ENCODE assay signal across 9 mouse cellular contexts in the genomic region with DNA sequence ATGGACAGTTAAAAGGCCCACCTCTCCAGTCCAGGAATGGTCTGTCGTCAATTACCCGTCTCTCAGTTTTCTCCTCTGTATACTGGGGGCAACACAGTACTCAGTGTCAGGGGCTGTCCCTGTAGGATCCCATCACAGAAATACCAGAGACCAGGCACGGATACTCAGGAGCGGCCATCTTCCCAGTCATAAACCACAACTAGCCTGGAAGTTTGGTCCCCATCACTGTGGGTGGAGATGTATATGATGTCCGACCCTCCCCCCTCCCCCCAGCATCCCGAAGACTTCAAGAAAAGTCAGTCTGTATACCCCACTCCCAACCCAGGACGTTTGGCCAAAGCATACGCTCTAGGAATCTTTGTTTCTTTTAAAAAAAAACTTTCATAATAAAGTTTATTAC. TPM values are rescaled to one million over a fixed set of nuclear protein-coding genes. Genes with fewer than 3 reads are reported as not detected.
DNase-seq lines count a peak whose midpoint lies in the region; ATAC-seq and TF ChIP-seq lines count a peak whose summit lies in the region.
"Had no signal": no experiment of that assay in that cellular context is flagged by ENCODE, and none has a peak within 500 bp of the region (broad histone marks: within the 10 kb centered on the region; RNA-seq: fewer than 3 reads in every experiment).

No protein-coding gene starts in this region.

- peaks cover 16% of the 10 kb centered on the region for H3K79me2 ChIP-seq in CH12.LX (replicated peaks; ENCODE audit: control insufficient read depth, extremely low read depth, insufficient read depth, poor library complexity, severe bottlenecking)

- H3K27ac ChIP-seq in hindbrain, embryonic 12.5 days, result no peak overlapping the region
- H3K27ac ChIP-seq in hindbrain, embryonic 11.5 days (ENCODE audit: low read depth, low read length), result no peak overlapping the region
- H3K27ac ChIP-seq in CH12.LX (ENCODE audit: insufficient read depth, low read depth), result peak overlapping the region; percentile 97
- peak overlapping the region; percentile 60; the same call in 1 of the 2 replicates for H3K27ac ChIP-seq in embryonic facial prominence, embryonic 13.5 days
- H3K27ac ChIP-seq in liver, embryonic 14.5 days, result no peak overlapping the region

- in situ Hi-C loops in CH12.LX (cut with MboI; ENCODE audit: low pct_ligation_motif_present, low pct_unique_long_range_greater_than_20kb, low sequenced_read_pairs), result loop anchor here (5.0 kb wide), 1 partner anchor 36 kb away; no protein-coding TSS in a partner anchor

- no peaks in the 10 kb centered on the region for H3K9me3 ChIP-seq in hindbrain, embryonic 12.5 days (replicated peaks)
- H3K9me3 ChIP-seq in hindbrain, embryonic 11.5 days (ENCODE audit: control insufficient read depth, low read length), result no peaks in the 10 kb centered on the region
- no peaks in the 10 kb centered on the region for H3K9me3 ChIP-seq in CH12.LX (replicated peaks; ENCODE audit: low read length)
- no peaks in the 10 kb centered on the region for H3K9me3 ChIP-seq in embryonic facial prominence, embryonic 13.5 days
- no peaks in the 10 kb centered on the region for H3K9me3 ChIP-seq in liver, embryonic 14.5 days (ENCODE audit: control insufficient read depth, low read length)

- H3K4me3 ChIP-seq in hindbrain, embryonic 12.5 days, result peak overlapping the region; percentile 57; the same call in 1 of the 2 replicates
- H3K4me3 ChIP-seq in hindbrain, embryonic 11.5 days (ENCODE audit: low read depth, low read length), result no peak overlapping the region
- peak overlapping the region; percentile 84 to 99 (median 96) for H3K4me3 ChIP-seq in CH12.LX (replicated peaks in 1 of 3; ENCODE audit: low read depth in 2 of 3, low read length in 2 of 3, poor library complexity in 1 of 3)
- peak overlapping the region; percentile 74 for H3K4me3 ChIP-seq in embryonic facial prominence, embryonic 13.5 days
- H3K4me3 ChIP-seq in liver, embryonic 14.5 days (ENCODE audit: insufficient read depth in 1 of 2, low read depth in 2 of 2, low read length in 2 of 2), result no peak overlapping the region

- TF ChIP-seq RAD21 in CH12.LX (IDR thresholded peaks at IDR 0.05; ENCODE audit: low read depth, low read length), result no peak

- no peaks in the 10 kb centered on the region for H3K36me3 ChIP-seq in hindbrain, embryonic 12.5 days
- H3K36me3 ChIP-seq in hindbrain, embryonic 11.5 days (ENCODE audit: control insufficient read depth, insufficient read depth, low read length), result no peaks in the 10 kb centered on the region
- peaks cover 0 to 25% of the 10 kb centered on the region in 2 experiments for H3K36me3 ChIP-seq in CH12.LX (replicated peaks in 1 of 2; ENCODE audit: control insufficient read depth in 1 of 2, insufficient read depth in 1 of 2, low read length in 1 of 2)
- H3K36me3 ChIP-seq in embryonic facial prominence, embryonic 13.5 days, result 0 out of 2 replicates have a peak, but pooled peaks cover 7% of the 10 kb centered on the region
- H3K36me3 ChIP-seq in liver, embryonic 14.5 days (replicated peaks; ENCODE audit: control insufficient read depth, insufficient read depth, low read depth), result no peaks in the 10 kb centered on the region

- no peak overlapping the region for H3K9ac ChIP-seq in hindbrain, embryonic 12.5 days
- H3K9ac ChIP-seq in hindbrain, embryonic 11.5 days (ENCODE audit: low read depth, low read length), result no peak overlapping the region
- H3K9ac ChIP-seq in CH12.LX (ENCODE audit: insufficient read depth, low read depth), result peak overlapping the region; percentile 89
- peak overlapping the region; percentile 90 for H3K9ac ChIP-seq in embryonic facial prominence, embryonic 13.5 days
- H3K9ac ChIP-seq in liver, embryonic 14.5 days (replicated peaks), result no peak overlapping the region

- peaks cover 23% of the 10 kb centered on the region for H3K27me3 ChIP-seq in hindbrain, embryonic 12.5 days
- H3K27me3 ChIP-seq in hindbrain, embryonic 11.5 days (ENCODE audit: control insufficient read depth, insufficient read depth, low read length), result peaks cover 15% of the 10 kb centered on the region
- H3K27me3 ChIP-seq in CH12.LX (replicated peaks), result no peaks in the 10 kb centered on the region
- no peaks in the 10 kb centered on the region for H3K27me3 ChIP-seq in embryonic facial prominence, embryonic 13.5 days
- peaks cover 26% of the 10 kb centered on the region for H3K27me3 ChIP-seq in liver, embryonic 14.5 days (ENCODE audit: control insufficient read depth, insufficient read depth, low read length)

- TF ChIP-seq POLR2A in CH12.LX (IDR thresholded peaks at IDR 0.05; ENCODE audit: low read depth, low read length), result peak; percentile 15; the same call in 1 of the 2 replicates

- no peak for TF ChIP-seq EP300 in CH12.LX (IDR thresholded peaks at IDR 0.05; ENCODE audit: low read length)
- TF ChIP-seq EP300 in liver, embryonic 14.5 days (IDR thresholded peaks at IDR 0.05; ENCODE audit: low read depth), result no peak

- DNase-seq in hindbrain, embryonic 11.5 days (ENCODE audit: low spot score), result no peak
- DNase-seq in CH12.LX (ENCODE audit: extremely low read depth), result peak; percentile 53
- DNase-seq in liver, embryonic 14.5 days (ENCODE audit: low read depth in 3 of 3, low spot score in 3 of 3), result no peak
- DNase-seq in MN1 (ENCODE audit: low spot score), result no peak
- DNase-seq in gastrocnemius, adult 8-10 months (ENCODE audit: low spot score in 2 of 2), result no peak

- peaks cover 15% of the 10 kb centered on the region; the same call in 1 of the 2 replicates for H3K4me1 ChIP-seq in hindbrain, embryonic 12.5 days
- no peaks in the 10 kb centered on the region; the same call in 1 of the 2 replicates for H3K4me1 ChIP-seq in hindbrain, embryonic 11.5 days (replicated peaks; ENCODE audit: control insufficient read depth, insufficient read depth, low read length)
- peaks cover 30 to 59% of the 10 kb centered on the region in 2 experiments for H3K4me1 ChIP-seq in CH12.LX (ENCODE audit: control insufficient read depth in 1 of 2, insufficient read depth in 2 of 2)
- peaks cover 59% of the 10 kb centered on the region for H3K4me1 ChIP-seq in embryonic facial prominence, embryonic 13.5 days
- 0 out of 4 replicates have a peak, but pooled peaks cover 0 to 2% of the 10 kb centered on the region in 2 experiments for H3K4me1 ChIP-seq in liver, embryonic 14.5 days (replicated peaks; ENCODE audit: control insufficient read depth in 2 of 2, insufficient read depth in 2 of 2, low read length in 1 of 2)

- TF ChIP-seq CTCF in CH12.LX (conservative IDR thresholded peaks at IDR 0.05 in 1 of 2, IDR thresholded peaks at IDR 0.05 in 1 of 2; ENCODE audit: low read depth in 2 of 2, low read length in 2 of 2), result no peak
- TF ChIP-seq CTCF in liver, embryonic 14.5 days (IDR thresholded peaks at IDR 0.05; ENCODE audit: low read depth), result no peak

- WGBS in hindbrain, embryonic 12.5 days, result 63% methylated on average over 8 of the region's 8 CpGs
- WGBS in hindbrain, embryonic 11.5 days, result 71% methylated on average over 8 of the region's 8 CpGs
- 54% methylated on average over 8 of the region's 8 CpGs for WGBS in embryonic facial prominence, embryonic 13.5 days
- 37% methylated on average over 8 of the region's 8 CpGs for WGBS in liver, embryonic 14.5 days (ENCODE audit: insufficient replicate concordance)

- dilution Hi-C loops in CH12.LX (cut with MboI; ENCODE audit: extremely low pct_ligation_motif_present, extremely low pct_unique_long_range_greater_than_20kb, low sequenced_read_pairs), result no loop called here

- ATAC-seq in hindbrain, embryonic 12.5 days (ENCODE audit: low FRiP score), result no peak
- no peak for ATAC-seq in hindbrain, embryonic 11.5 days (ENCODE audit: low FRiP score)
- ATAC-seq in embryonic facial prominence, embryonic 13.5 days (ENCODE audit: insufficient number of reproducible peaks, insufficient read depth, low FRiP score, low TSS enrichment, low read depth), result no peak
- no peak for ATAC-seq in liver, embryonic 14.5 days (ENCODE audit: insufficient read depth)
- ATAC-seq in monocyte, adult 5-6 weeks (replicated peaks; ENCODE audit: insufficient number of reproducible peaks, low FRiP score, low TSS enrichment, poor library complexity, severe bottlenecking), result no peak

- H3K4me2 ChIP-seq in hindbrain, embryonic 12.5 days (replicated peaks), result peak overlapping the region; percentile 95; the same call in 1 of the 2 replicates
- H3K4me2 ChIP-seq in hindbrain, embryonic 11.5 days (replicated peaks; ENCODE audit: low read depth, low read length), result no peak overlapping the region
- peak overlapping the region; percentile 52 for H3K4me2 ChIP-seq in CH12.LX (ENCODE audit: insufficient read depth, low read depth, poor library complexity, severe bottlenecking)
- peak overlapping the region; percentile 95 for H3K4me2 ChIP-seq in embryonic facial prominence, embryonic 13.5 days
- peak overlapping the region; percentile 93; the same call in 1 of the 2 replicates for H3K4me2 ChIP-seq in liver, embryonic 14.5 days (ENCODE audit: low read depth)

RNA-seq across cellular contexts. Expression of a gene that starts 1.9 kb away (rescaled TPM):
- polyA plus RNA-seq in hindbrain, embryonic 12.5 days (2016; fragmentation: Nextera tagmentation; extraction: Ambion mirVana), result 5.4 and 6.4 TPM in 2 replicates
- polyA plus RNA-seq in hindbrain, embryonic 11.5 days (2014; fragmentation: Nextera tagmentation; extraction: Ambion mirVana), result 3.5 and 3.6 TPM in 2 replicates
- total RNA-seq in CH12.LX (2012; rRNA removed) (26.1 and 29.1 TPM in 2 replicates), CH12.LX (2014; rRNA removed) (17.3 and 18.8 TPM in 2 replicates)
- 23.0 and 27.6 TPM in 2 replicates for polyA plus RNA-seq in CH12.LX (2012; ENCODE audit: insufficient read length, low read depth)
- polyA plus RNA-seq in embryonic facial prominence, embryonic 13.5 days (2015; fragmentation: Nextera tagmentation; extraction: Ambion mirVana), result 15.0 and 15.4 TPM in 2 replicates
- 0.35 and 0.36 TPM in 2 replicates for polyA plus RNA-seq in liver, embryonic 14.5 days (2012; rRNA removed)
- polyA plus RNA-seq in liver, embryonic 14.5 days (2014; fragmentation: Nextera tagmentation; extraction: Ambion mirVana), result 0.36 and 0.56 TPM in 2 replicates
- 1.4 to 6.3 TPM (median 1.5 TPM) in 3 replicates for total RNA-seq in monocyte, adult 5-6 weeks (2017)
- total RNA-seq in gastrocnemius, adult 8-10 months (2022), result under 1 TPM in 3 of 4 experiments, not detected in 1; 0.31 to 0.49 (median 0.35) TPM

RNA-seq across cellular contexts. Expression of a gene that starts 5.0 kb away (rescaled TPM):
- polyA plus RNA-seq in hindbrain, embryonic 12.5 days (2016; fragmentation: Nextera tagmentation; extraction: Ambion mirVana), result not detected in 2 replicates
- not detected in 2 replicates for polyA plus RNA-seq in hindbrain, embryonic 11.5 days (2014; fragmentation: Nextera tagmentation; extraction: Ambion mirVana)
- total RNA-seq in CH12.LX (2012; rRNA removed) (0.25 TPM in 1 of 2 replicates, not detected in the other), CH12.LX (2014; rRNA removed) (not detected in 2 replicates)
- 0.43 TPM in 1 of 2 replicates, not detected in the other for polyA plus RNA-seq in CH12.LX (2012; ENCODE audit: insufficient read length, low read depth)
- polyA plus RNA-seq in embryonic facial prominence, embryonic 13.5 days (2015; fragmentation: Nextera tagmentation; extraction: Ambion mirVana), result not detected in 2 replicates
- polyA plus RNA-seq in liver, embryonic 14.5 days (2012; rRNA removed), result not detected in 2 replicates
- polyA plus RNA-seq in liver, embryonic 14.5 days (2014; fragmentation: Nextera tagmentation; extraction: Ambion mirVana), result not detected in 2 replicates
- 6.7 TPM in 1 of 3 replicates, not detected in the others for total RNA-seq in monocyte, adult 5-6 weeks (2017)
- total RNA-seq in gastrocnemius, adult 8-10 months (2022), result not detected

RNA-seq across cellular contexts. Expression of a gene that starts 7.3 kb away (rescaled TPM):
- polyA plus RNA-seq in hindbrain, embryonic 12.5 days (2016; fragmentation: Nextera tagmentation; extraction: Ambion mirVana), result not detected in 2 replicates
- not detected in 2 replicates for polyA plus RNA-seq in hindbrain, embryonic 11.5 days (2014; fragmentation: Nextera tagmentation; extraction: Ambion mirVana)
- total RNA-seq in CH12.LX (2012; rRNA removed) (not detected in 2 replicates), CH12.LX (2014; rRNA removed) (not detected in 2 replicates)
- polyA plus RNA-seq in CH12.LX (2012; ENCODE audit: insufficient read length, low read depth), result not detected in 2 replicates
- not detected in 2 replicates for polyA plus RNA-seq in embryonic facial prominence, embryonic 13.5 days (2015; fragmentation: Nextera tagmentation; extraction: Ambion mirVana)
- not detected in 2 replicates for polyA plus RNA-seq in liver, embryonic 14.5 days (2012; rRNA removed)
- not detected in 2 replicates for polyA plus RNA-seq in liver, embryonic 14.5 days (2014; fragmentation: Nextera tagmentation; extraction: Ambion mirVana)
- total RNA-seq in monocyte, adult 5-6 weeks (2017), result not detected in 3 replicates
- total RNA-seq in gastrocnemius, adult 8-10 months (2022), result not detected
- polyA plus RNA-seq: large intestine, adult 2 months had no signal

RNA-seq across cellular contexts. Expression of a gene that starts 12.5 kb away (rescaled TPM):
- not detected in 2 replicates for polyA plus RNA-seq in hindbrain, embryonic 12.5 days (2016; fragmentation: Nextera tagmentation; extraction: Ambion mirVana)
- not detected in 2 replicates for polyA plus RNA-seq in hindbrain, embryonic 11.5 days (2014; fragmentation: Nextera tagmentation; extraction: Ambion mirVana)
- not detected in 2 replicates for total RNA-seq in CH12.LX (2012; rRNA removed)
- not detected in 2 replicates for total RNA-seq in CH12.LX (2014; rRNA removed)
- polyA plus RNA-seq in CH12.LX (2012; ENCODE audit: insufficient read length, low read depth), result not detected in 2 replicates
- polyA plus RNA-seq in embryonic facial prominence, embryonic 13.5 days (2015; fragmentation: Nextera tagmentation; extraction: Ambion mirVana), result not detected in 2 replicates
- not detected in 2 replicates for polyA plus RNA-seq in liver, embryonic 14.5 days (2012; rRNA removed)
- not detected in 2 replicates for polyA plus RNA-seq in liver, embryonic 14.5 days (2014; fragmentation: Nextera tagmentation; extraction: Ambion mirVana)
- total RNA-seq in monocyte, adult 5-6 weeks (2017), result 6.1 to 11.8 TPM in 2 of 3 replicates, not detected in the other
- total RNA-seq in gastrocnemius, adult 8-10 months (2022), result not detected

RNA-seq across cellular contexts. Expression of a gene that starts 22.2 kb away (rescaled TPM):
- 0.57 TPM in 1 of 2 replicates, not detected in the other for polyA plus RNA-seq in hindbrain, embryonic 12.5 days (2016; fragmentation: Nextera tagmentation; extraction: Ambion mirVana)
- polyA plus RNA-seq in hindbrain, embryonic 11.5 days (2014; fragmentation: Nextera tagmentation; extraction: Ambion mirVana), result not detected in 2 replicates
- total RNA-seq in CH12.LX (2012; rRNA removed) (not detected in 2 replicates), CH12.LX (2014; rRNA removed) (not detected in 2 replicates)
- not detected in 2 replicates for polyA plus RNA-seq in CH12.LX (2012; ENCODE audit: insufficient read length, low read depth)
- not detected in 2 replicates for polyA plus RNA-seq in embryonic facial prominence, embryonic 13.5 days (2015; fragmentation: Nextera tagmentation; extraction: Ambion mirVana)
- not detected in 2 replicates for polyA plus RNA-seq in liver, embryonic 14.5 days (2012; rRNA removed)
- polyA plus RNA-seq in liver, embryonic 14.5 days (2014; fragmentation: Nextera tagmentation; extraction: Ambion mirVana), result not detected in 2 replicates
- total RNA-seq in monocyte, adult 5-6 weeks (2017), result 1.5 to 7.7 TPM in 2 of 3 replicates, not detected in the other
- total RNA-seq in gastrocnemius, adult 8-10 months (2022), result not detected

Comparison
In these comparisons a context has a peak if more than half of its experiments do, and no peak if none do; other contexts are left out.
1. H3K4me3 ChIP-seq: peak in hindbrain, embryonic 12.5 days (single experiment), CH12.LX (3 of 3) and embryonic facial prominence, embryonic 13.5 days (single experiment); none in hindbrain, embryonic 11.5 days (single experiment) and liver, embryonic 14.5 days (0 of 2).
2. H3K27ac ChIP-seq: peak in CH12.LX (single experiment) and embryonic facial prominence, embryonic 13.5 days (single experiment); none in hindbrain, embryonic 12.5 days (single experiment), hindbrain, embryonic 11.5 days (single experiment) and liver, embryonic 14.5 days (single experiment).
3. H3K9ac ChIP-seq: peak in CH12.LX (single experiment) and embryonic facial prominence, embryonic 13.5 days (single experiment); none in hindbrain, embryonic 12.5 days (single experiment), hindbrain, embryonic 11.5 days (single experiment) and liver, embryonic 14.5 days (single experiment).